Mouse (Mus musculus) embryonic facial prominence, embryonic 11.5 days (tissue): ENCODE results near the gene Cirbp. TPM values are rescaled to one million over a fixed set of nuclear protein-coding genes. Genes with fewer than 3 reads are reported as not detected.

Source experiments
- ATAC-seq: fragments of 200-750 bp; cut with Nextera tagmentation; replicated peaks from 2 replicates; pipeline ENCODE4 v1.8.0; 2017; ENCODE audit warnings: low read depth; ENCODE audit not compliant: insufficient number of reproducible peaks, low FRiP score, low TSS enrichment
- DNase-seq: peaks from one replicate; pipeline ENCODE4 v3.0.0-alpha.2; 2015; ENCODE audit warnings: low spot score
- H3K27ac ChIP-seq: fragments of 300-500 bp; sonication (generic); replicated peaks from 2 replicates; pipeline ENCODE4 v1.5.1; 2014; ENCODE audit warnings: mild to moderate bottlenecking, low read depth, low read length, control low read depth
- H3K27me3 ChIP-seq: fragments of 300-500 bp; sonication (generic); 2 replicates; pipeline ENCODE4 v1.6.1; 2014; ENCODE audit warnings: mild to moderate bottlenecking, low read length, moderate library complexity, mixed read lengths; ENCODE audit not compliant: control insufficient read depth, insufficient read depth
- H3K36me3 ChIP-seq: fragments of 300-500 bp; sonication (generic); replicated peaks from 2 replicates; pipeline ENCODE4 v1.6.1; 2014; ENCODE audit warnings: low read depth, mild to moderate bottlenecking, low read length, moderate library complexity, mixed read lengths; ENCODE audit not compliant: control insufficient read depth, insufficient read depth
- H3K4me1 ChIP-seq: fragments of 300-500 bp; sonication (generic); 2 replicates; pipeline ENCODE4 v1.6.1; 2014; ENCODE audit warnings: low read length, mixed read lengths; ENCODE audit not compliant: control insufficient read depth, insufficient read depth
- H3K4me2 ChIP-seq: fragments of 300-500 bp; sonication (generic); 2 replicates; pipeline ENCODE4 v1.6.1; 2014; ENCODE audit warnings: low read depth, mild to moderate bottlenecking, control low read depth, low read length, moderate library complexity
- H3K4me3 ChIP-seq: fragments of 300-500 bp; sonication (generic); 2 replicates; pipeline ENCODE4 v1.5.1; 2014; ENCODE audit warnings: low read depth, low read length, control low read depth
- H3K9ac ChIP-seq: fragments of 300-500 bp; sonication (generic); replicated peaks from 2 replicates; pipeline ENCODE4 v1.6.1; 2014; ENCODE audit warnings: mild to moderate bottlenecking, control low read depth, low read length
- H3K9me3 ChIP-seq: fragments of 300-500 bp; sonication (generic); replicated peaks from 2 replicates; pipeline ENCODE4 v1.6.1; 2016; ENCODE audit warnings: mild to moderate bottlenecking, low read length, inconsistent platforms, mixed read lengths; ENCODE audit not compliant: control insufficient read depth
- WGBS: fragments of 180-500 bp; shearing (Covaris S2); extraction: QIAGEN DNeasy Blood & Tissue Kit; methylation state at CpG from one replicate; pipeline ENCODE4 v1.1.7; 2014; 5-methylcytosine and 5-hydroxymethylcytosine counted together
- polyA plus RNA-seq: library from polyadenylated mRNA; unstranded; fragments of >200 nt; fragmentation: Nextera tagmentation; extraction: Ambion mirVana; gene quantifications from 2 replicates; pipeline ENCODE4 v1.2.1, GENCODE M21; 2014

Gene Cirbp
- polyA plus RNA-seq, 1 experiment from 2014 or later: 77.8 TPM

GRCm38 (mm10) chr10:80160455-80161371 is 5.1 kb upstream of the Cirbp start:
- Histone ChIP-seq H3K4me3 (peak overlapping the region; percentile 29), H3K9ac (peak overlapping the region; percentile 37), H3K9me3 (no peaks in the 10 kb centered on the region), H3K4me2 (peak overlapping the region; percentile 57), H3K36me3 (peaks cover 15% of the 10 kb centered on the region), H3K27me3 (no peaks in the 10 kb centered on the region), H3K4me1 (peaks cover 33% of the 10 kb centered on the region), H3K27ac (peak overlapping the region; percentile 82)
- DNase-seq (peak; percentile 61), ATAC-seq (no peak)
- under 1% methylated on average over 33 of the region's 33 CpGs for WGBS

- H3K36me3 ChIP-seq: peaks cover 5% of the 10 kb centered on the region
- WGBS: 5% methylated on average over 6 of the region's 7 CpGs
- H3K9ac ChIP-seq: no peak overlapping the region; the same call in 1 of the 2 replicates
- peak overlapping the region; percentile 57 for H3K4me2 ChIP-seq
- no peak for ATAC-seq
- H3K4me3 ChIP-seq: peak overlapping the region; percentile 23
- no peaks in the 10 kb centered on the region for H3K9me3 ChIP-seq
- H3K27me3 ChIP-seq: no peaks in the 10 kb centered on the region
- peak; percentile 66 for DNase-seq
- H3K27ac ChIP-seq: peak overlapping the region; percentile 82
- peaks cover 28% of the 10 kb centered on the region for H3K4me1 ChIP-seq
Measured at GRCm38 (mm10) chr10:80161522-80162242, 4.1 kb upstream of the Cirbp start.

GRCm38 (mm10) chr10:80162243-80162608 is 3.6 kb upstream of the Cirbp start:
- Histone ChIP-seq H3K27me3 (no peaks in the 10 kb centered on the region), H3K4me1 (peaks cover 25% of the 10 kb centered on the region), H3K9me3 (no peaks in the 10 kb centered on the region), H3K9ac (no peak overlapping the region), H3K36me3 (no peaks in the 10 kb centered on the region; the same call in 1 of the 2 replicates), H3K4me2 (no peak overlapping the region), H3K27ac (no peak overlapping the region; the same call in 1 of the 2 replicates), H3K4me3 (no peak overlapping the region)
- ATAC-seq (no peak), DNase-seq (no peak)
- 73% methylated on average over 3 of the region's 3 CpGs for WGBS

- Histone ChIP-seq H3K9ac (no peak overlapping the region), H3K36me3 (no peaks in the 10 kb centered on the region), H3K4me2 (no peak overlapping the region), H3K9me3 (no peaks in the 10 kb centered on the region), H3K4me1 (peaks cover 22% of the 10 kb centered on the region), H3K27ac (no peak overlapping the region), H3K4me3 (no peak overlapping the region), H3K27me3 (no peaks in the 10 kb centered on the region)
- DNase-seq (no peak), ATAC-seq (no peak)
- WGBS: 61% methylated on average over 6 of the region's 6 CpGs
Measured at GRCm38 (mm10) chr10:80162716-80163299, 3.0 kb upstream of the Cirbp start.

- Histone ChIP-seq H3K9me3 (no peaks in the 10 kb centered on the region), H3K4me2 (peak overlapping the region; percentile 16; the same call in 1 of the 2 replicates), H3K9ac (no peak overlapping the region), H3K4me1 (peaks cover 22% of the 10 kb centered on the region), H3K4me3 (no peak overlapping the region), H3K27me3 (no peaks in the 10 kb centered on the region), H3K36me3 (no peaks in the 10 kb centered on the region), H3K27ac (no peak overlapping the region)
- WGBS: 74% methylated on average over 8 of the region's 8 CpGs
- DNase-seq: no peak
- no peak for ATAC-seq
Measured at GRCm38 (mm10) chr10:80163721-80164120, 2.1 kb upstream of the Cirbp start.

- 10% methylated on average over 40 of the region's 44 CpGs for WGBS
- no peak; the same call in 1 of the 2 replicates for ATAC-seq
- Histone ChIP-seq H3K36me3 (no peaks in the 10 kb centered on the region), H3K27ac (no peak overlapping the region; the same call in 1 of the 2 replicates), H3K27me3 (no peaks in the 10 kb centered on the region), H3K4me3 (peak overlapping the region; percentile 32), H3K4me1 (peaks cover 19% of the 10 kb centered on the region), H3K9ac (peak overlapping the region; percentile 42), H3K9me3 (no peaks in the 10 kb centered on the region), H3K4me2 (peak overlapping the region; percentile 87)
- DNase-seq: no peak
Measured at GRCm38 (mm10) chr10:80164161-80164997, 1.4 kb upstream of the Cirbp start.

- no peaks in the 10 kb centered on the region for H3K9me3 ChIP-seq
- H3K4me3 ChIP-seq: peak overlapping the region; percentile 32
- ATAC-seq: peak; percentile 16
- H3K36me3 ChIP-seq: no peaks in the 10 kb centered on the region
- H3K9ac ChIP-seq: no peak overlapping the region; the same call in 1 of the 2 replicates
- under 1% methylated on average over 17 of the region's 17 CpGs for WGBS
- no peak overlapping the region; the same call in 1 of the 2 replicates for H3K27ac ChIP-seq
- peak; percentile 97 for DNase-seq
- H3K4me1 ChIP-seq: peaks cover 19% of the 10 kb centered on the region
- H3K27me3 ChIP-seq: no peaks in the 10 kb centered on the region
- H3K4me2 ChIP-seq: peak overlapping the region; percentile 87
Measured at GRCm38 (mm10) chr10:80164998-80165344, 814 bp upstream of the Cirbp start.
